Mouse (Mus musculus) heart, adult 10 weeks (tissue): ENCODE results near the gene Prdx3. TPM values are rescaled to one million over a fixed set of nuclear protein-coding genes. Genes with fewer than 3 reads are reported as not detected.

Experiments used
- polyA plus RNA-seq: library from polyadenylated mRNA; stranded (reverse); fragments of 350-450 nt; fragmentation: Illumina TruSeq; extraction: RNeasy Lipid Tissue Mini Kit (QIAGEN cat#74804); gene quantifications from one replicate; pipeline ENCODE4 v1.2.3, GENCODE M21; 2014; ENCODE audit warnings: low read depth, low replicate concordance

Gene Prdx3
- 411 TPM for polyA plus RNA-seq

GRCm38 (mm10) chr19:60874064-60874694, at the start of gene Prdx3:
Prdx3 (minus strand) TSS chr19:60874556.

GRCm38 (mm10) chr19:60889714-60890315, 15.5 kb upstream of the Prdx3 start, which contains the start of gene Grk5:
Grk5 (plus strand) TSS chr19:60889749.

GRCm38 (mm10) chr19:60860868-60861700, 13.3 kb downstream of the Prdx3 start, which contains the start of gene Sfxn4:
Sfxn4 (minus strand) TSS chr19:60861479.

Other genes with a start within 250 kb of the Prdx3 start
- gene Nanos1, start 118.6 kb downstream of the Prdx3 start, polyA plus RNA-seq, result 0.10 TPM
- 111 TPM for gene Eif3a, start 83.9 kb downstream of the Prdx3 start, polyA plus RNA-seq
- gene Fam45a, start 63.0 kb downstream of the Prdx3 start, polyA plus RNA-seq, result 14.8 TPM
- gene Sfxn4, start 13.1 kb downstream of the Prdx3 start, polyA plus RNA-seq, result 10.8 TPM
- gene Grk5, start 15.2 kb upstream of the Prdx3 start, polyA plus RNA-seq, result 23.9 TPM